Mouse (Mus musculus) bone marrow, adult 2 months (tissue): ENCODE results near the gene 6430548M08Rik.

ENCODE experiments used
- CTCF ChIP-seq: fragments of 200-500 bp; IDR thresholded peaks from 2 replicates; pipeline ENCODE4 v1.5.1; 2011; ENCODE audit warnings: low read length, control low read depth; ENCODE audit not compliant: control insufficient read depth, insufficient read depth
- POLR2A ChIP-seq: fragments of 200-500 bp; IDR thresholded peaks from 2 replicates; pipeline ENCODE4 v1.6.1; 2011; ENCODE audit warnings: low read depth, mild to moderate bottlenecking, control low read depth, low read length, borderline replicate concordance; ENCODE audit not compliant: control insufficient read depth

DNA sequence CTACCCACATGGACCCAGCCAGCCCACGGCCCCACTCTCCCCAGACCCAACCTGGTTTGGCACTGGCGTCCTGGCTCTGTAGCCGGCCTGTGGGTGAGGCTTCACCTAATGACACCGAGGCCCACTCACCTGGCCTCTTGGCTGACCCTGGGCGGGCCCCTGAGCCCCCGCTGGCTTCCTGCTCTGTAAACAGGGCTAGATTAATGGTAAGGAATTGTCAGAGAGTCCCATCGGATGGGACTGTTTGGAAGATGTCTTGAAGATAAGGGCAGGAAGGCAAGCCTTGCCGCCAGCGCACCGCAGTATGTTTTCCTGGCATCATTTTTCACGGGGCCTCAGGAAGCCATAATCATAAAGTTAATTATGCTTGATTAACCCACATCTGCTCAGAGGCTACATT lies 94.2 kb downstream of the 6430548M08Rik start:
- TF ChIP-seq CTCF (no peak), POLR2A (no peak)
